Mouse (Mus musculus) liver, embryonic 14 days (tissue): ENCODE results near the gene Hsd3b2. TPM values are rescaled to one million over a fixed set of nuclear protein-coding genes. Genes with fewer than 3 reads are reported as not detected.

Experiments
- polyA plus RNA-seq: library from polyadenylated mRNA; depleted of rRNA; stranded (reverse); fragments of >200 nt; gene quantifications from 2 replicates; pipeline ENCODE4 v1.2.3, GENCODE M21; 2012; rRNA removed

Gene Hsd3b2
- 0.12 and 0.13 TPM in 2 replicates for polyA plus RNA-seq

DNA sequence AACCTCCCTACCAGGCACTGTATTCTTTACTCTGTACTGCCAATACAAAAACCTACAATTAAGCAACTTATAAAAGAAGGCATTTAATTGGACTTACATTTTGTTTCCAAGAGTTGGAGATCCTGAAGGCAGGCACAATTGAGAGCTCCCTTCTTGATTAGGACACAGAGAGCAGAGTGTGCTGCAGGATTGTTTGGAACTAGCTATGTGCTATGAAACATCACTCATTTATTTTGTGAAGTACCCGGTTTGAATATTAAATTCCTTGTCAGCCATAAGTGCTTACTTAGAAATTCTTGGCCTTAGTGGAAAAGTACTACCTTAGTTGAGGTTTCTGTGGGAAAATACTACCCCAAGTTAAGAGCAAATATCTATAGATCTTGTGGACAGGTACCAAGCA, at the start of gene Hsd3b2:
Gene Hsd3b2 (minus strand): TSS at position 168 of the 400 bp plus-strand sequence.

Other genes starting within 250 kb of the Hsd3b2 start
- gene Hsd3b4, start 214.0 kb downstream of the Hsd3b2 start, polyA plus RNA-seq, result 0.10 and 0.14 TPM in 2 replicates
- gene Gm10681, start 135.7 kb downstream of the Hsd3b2 start, polyA plus RNA-seq, result 0.10 and 0.14 TPM in 2 replicates
- 0.11 and 0.12 TPM in 2 replicates for gene Hsd3b5, start 94.3 kb downstream of the Hsd3b2 start, polyA plus RNA-seq
- gene Hsd3b3, start 38.6 kb upstream of the Hsd3b2 start, polyA plus RNA-seq, result 2.0 and 2.4 TPM in 2 replicates
- 4.1 and 4.4 TPM in 2 replicates for gene Hsd3b6, start 89.9 kb upstream of the Hsd3b2 start, polyA plus RNA-seq
- gene Hsd3b1, start 135.3 kb upstream of the Hsd3b2 start, polyA plus RNA-seq, result 10.5 and 13.6 TPM in 2 replicates
- gene Hao2, start 168.7 kb upstream of the Hsd3b2 start, polyA plus RNA-seq, result 2.3 and 2.8 TPM in 2 replicates